ENCODE assay signal across 28 mouse cellular contexts in genomic region chr10:40772266-40772665, GRCm38 (mm10).
DNase-seq lines count a peak whose midpoint lies in the region; ATAC-seq and TF ChIP-seq lines count a peak whose summit lies in the region.
"Had no signal": no experiment of that assay in that cellular context is flagged by ENCODE, and none has a peak within 500 bp of the region (broad histone marks: within the 10 kb centered on the region; RNA-seq: fewer than 3 reads in every experiment).

No protein-coding gene starts in this region.

- 34% methylated on average over 4 of the region's 4 CpGs for WGBS in forebrain, embryonic 12.5 days
- WGBS in forebrain, embryonic 15.5 days, result 22% methylated on average over 4 of the region's 4 CpGs
- 50% methylated on average over 4 of the region's 4 CpGs for WGBS in midbrain, embryonic 11.5 days
- 62% methylated on average over 4 of the region's 4 CpGs for WGBS in midbrain, embryonic 10.5 days
- 24% methylated on average over 4 of the region's 4 CpGs for WGBS in hindbrain, embryonic 15.5 days
- 33% methylated on average over 4 of the region's 4 CpGs for WGBS in midbrain, embryonic 16.5 days
- 69% methylated on average over 4 of the region's 4 CpGs for whole genome bisulfite sequencing in kidney, adult 2 months

- no peak overlapping the region for H3K27ac ChIP-seq in forebrain, embryonic 12.5 days
- no peak overlapping the region for H3K27ac ChIP-seq in forebrain, embryonic 15.5 days (replicated peaks)
- H3K27ac ChIP-seq in midbrain, embryonic 11.5 days (ENCODE audit: low read depth, low read length), result no peak overlapping the region
- no peak overlapping the region for H3K27ac ChIP-seq in midbrain, embryonic 10.5 days (replicated peaks)
- no peak overlapping the region for H3K27ac ChIP-seq in hindbrain, embryonic 15.5 days (replicated peaks)
- H3K27ac ChIP-seq in midbrain, embryonic 16.5 days (ENCODE audit: low read length), result no peak overlapping the region
- no peak overlapping the region for H3K27ac ChIP-seq in kidney, adult 2 months (ENCODE audit: insufficient read depth, low read depth, low read length)
- H3K27ac ChIP-seq: kidney, embryonic 15.5 days; liver, embryonic 15.5 days; stomach, postnatal 0 days had no signal

- TF ChIP-seq POLR2A in kidney, adult 2 months (IDR thresholded peaks at IDR 0.05; ENCODE audit: low read depth, low read length), result no peak

- H3K4me3 ChIP-seq in forebrain, embryonic 12.5 days (replicated peaks), result no peak overlapping the region
- no peak overlapping the region for H3K4me3 ChIP-seq in forebrain, embryonic 15.5 days
- H3K4me3 ChIP-seq in midbrain, embryonic 11.5 days (ENCODE audit: low read depth, low read length), result no peak overlapping the region
- no peak overlapping the region for H3K4me3 ChIP-seq in midbrain, embryonic 10.5 days
- no peak overlapping the region for H3K4me3 ChIP-seq in hindbrain, embryonic 15.5 days
- H3K4me3 ChIP-seq in midbrain, embryonic 16.5 days (ENCODE audit: low read depth, low read length), result no peak overlapping the region
- H3K4me3 ChIP-seq in kidney, adult 2 months (ENCODE audit: insufficient read depth, low read depth, low read length), result no peak overlapping the region
- H3K4me3 ChIP-seq: kidney, embryonic 15.5 days; liver, embryonic 15.5 days had no signal

- DNase-seq in midbrain, embryonic 11.5 days (ENCODE audit: low spot score, missing footprints), result peak; percentile 82
- no peak for DNase-seq in midbrain, embryonic 10.5 days (ENCODE audit: low spot score)
- DNase-seq in kidney, adult 2 months, result no peak
- DNase-seq in MN1 (ENCODE audit: low spot score), result no peak
- DNase-seq: adrenal gland, adult 8-10 months; cerebellum, adult 8-10 months; cerebellum, postnatal 36 days; gastrocnemius, postnatal 25 days; heart, adult 18-20 months; heart, postnatal 36 days; kidney, adult 11 months; kidney, postnatal 25 days; liver; lung, embryonic 14.5 days; lung, postnatal 36 days; spleen, adult 18-20 months; thymus, adult 18-20 months; thymus, postnatal 25 days had no signal

- no peaks in the 10 kb centered on the region for H3K27me3 ChIP-seq in forebrain, embryonic 12.5 days
- H3K27me3 ChIP-seq in forebrain, embryonic 15.5 days, result no peaks in the 10 kb centered on the region
- H3K27me3 ChIP-seq in midbrain, embryonic 11.5 days (ENCODE audit: control insufficient read depth, insufficient read depth, low read length), result no peaks in the 10 kb centered on the region
- no peaks in the 10 kb centered on the region for H3K27me3 ChIP-seq in midbrain, embryonic 10.5 days (ENCODE audit: low read depth, poor library complexity, severe bottlenecking)
- no peaks in the 10 kb centered on the region for H3K27me3 ChIP-seq in hindbrain, embryonic 15.5 days
- H3K27me3 ChIP-seq in midbrain, embryonic 16.5 days (ENCODE audit: control insufficient read depth, insufficient read depth, low read depth, low read length), result no peaks in the 10 kb centered on the region
- H3K27me3 ChIP-seq in kidney, adult 2 months (replicated peaks; ENCODE audit: control insufficient read depth, insufficient read depth, low read length), result no peaks in the 10 kb centered on the region
- H3K27me3 ChIP-seq: CH12.LX; kidney, embryonic 15.5 days; liver, embryonic 15.5 days had no signal

- H3K9ac ChIP-seq in forebrain, embryonic 12.5 days, result no peak overlapping the region
- H3K9ac ChIP-seq in forebrain, embryonic 15.5 days (replicated peaks), result no peak overlapping the region
- H3K9ac ChIP-seq in midbrain, embryonic 11.5 days (ENCODE audit: low read length), result no peak overlapping the region
- H3K9ac ChIP-seq in hindbrain, embryonic 15.5 days, result no peak overlapping the region
- H3K9ac ChIP-seq in midbrain, embryonic 16.5 days (ENCODE audit: low read depth, low read length), result no peak overlapping the region
- H3K9ac ChIP-seq: kidney, embryonic 15.5 days; liver, embryonic 15.5 days; lung, embryonic 14.5 days had no signal

- peaks cover 5% of the 10 kb centered on the region; the same call in 1 of the 2 replicates for H3K4me1 ChIP-seq in forebrain, embryonic 12.5 days
- H3K4me1 ChIP-seq in forebrain, embryonic 15.5 days, result no peaks in the 10 kb centered on the region
- H3K4me1 ChIP-seq in midbrain, embryonic 11.5 days (ENCODE audit: control insufficient read depth, insufficient read depth, low read length), result peaks cover 9% of the 10 kb centered on the region; the same call in 1 of the 2 replicates
- peaks cover 39% of the 10 kb centered on the region for H3K4me1 ChIP-seq in midbrain, embryonic 10.5 days
- H3K4me1 ChIP-seq in hindbrain, embryonic 15.5 days (replicated peaks), result peaks cover 3% of the 10 kb centered on the region; the same call in 1 of the 2 replicates
- H3K4me1 ChIP-seq in midbrain, embryonic 16.5 days (ENCODE audit: control insufficient read depth, insufficient read depth, low read length), result peaks cover 17% of the 10 kb centered on the region
- H3K4me1 ChIP-seq in kidney, adult 2 months (ENCODE audit: control insufficient read depth, insufficient read depth, low read length), result no peaks in the 10 kb centered on the region
- H3K4me1 ChIP-seq: kidney, embryonic 15.5 days; liver, embryonic 15.5 days had no signal

- no peaks in the 10 kb centered on the region for H3K9me3 ChIP-seq in forebrain, embryonic 12.5 days
- H3K9me3 ChIP-seq in forebrain, embryonic 15.5 days, result no peaks in the 10 kb centered on the region
- H3K9me3 ChIP-seq in midbrain, embryonic 11.5 days (ENCODE audit: control insufficient read depth, low read length), result no peaks in the 10 kb centered on the region
- no peaks in the 10 kb centered on the region for H3K9me3 ChIP-seq in midbrain, embryonic 10.5 days (replicated peaks)
- no peaks in the 10 kb centered on the region for H3K9me3 ChIP-seq in hindbrain, embryonic 15.5 days
- no peaks in the 10 kb centered on the region for H3K9me3 ChIP-seq in midbrain, embryonic 16.5 days (replicated peaks; ENCODE audit: control insufficient read depth, low read length, poor library complexity, severe bottlenecking)
- H3K9me3 ChIP-seq: kidney, embryonic 15.5 days; liver, embryonic 15.5 days had no signal

- no peaks in the 10 kb centered on the region for H3K36me3 ChIP-seq in forebrain, embryonic 12.5 days (replicated peaks)
- H3K36me3 ChIP-seq in forebrain, embryonic 15.5 days, result no peaks in the 10 kb centered on the region
- H3K36me3 ChIP-seq in midbrain, embryonic 11.5 days (ENCODE audit: control insufficient read depth, insufficient read depth, low read length), result no peaks in the 10 kb centered on the region
- H3K36me3 ChIP-seq in midbrain, embryonic 10.5 days, result no peaks in the 10 kb centered on the region
- H3K36me3 ChIP-seq in hindbrain, embryonic 15.5 days, result no peaks in the 10 kb centered on the region
- H3K36me3 ChIP-seq in midbrain, embryonic 16.5 days (ENCODE audit: control insufficient read depth, insufficient read depth, low read length), result no peaks in the 10 kb centered on the region
- no peaks in the 10 kb centered on the region for H3K36me3 ChIP-seq in kidney, adult 2 months (ENCODE audit: control insufficient read depth, insufficient read depth, low read length)
- H3K36me3 ChIP-seq: kidney, embryonic 15.5 days; liver, embryonic 15.5 days had no signal

- ATAC-seq in forebrain, embryonic 12.5 days (ENCODE audit: low FRiP score), result peak; percentile 49
- ATAC-seq in forebrain, embryonic 15.5 days (replicated peaks), result no peak
- ATAC-seq in midbrain, embryonic 11.5 days (ENCODE audit: low FRiP score), result no peak
- peak; percentile 65; the same call in 1 of the 2 replicates for ATAC-seq in hindbrain, embryonic 15.5 days (ENCODE audit: low FRiP score, low read depth)
- ATAC-seq in midbrain, embryonic 16.5 days, result peak; percentile 54
- ATAC-seq: inflammation-experienced regulatory T-cells, adult 6 months had no signal

- H3K4me2 ChIP-seq in forebrain, embryonic 12.5 days, result no peak overlapping the region
- no peak overlapping the region for H3K4me2 ChIP-seq in forebrain, embryonic 15.5 days (replicated peaks)
- H3K4me2 ChIP-seq in midbrain, embryonic 11.5 days, result no peak overlapping the region
- H3K4me2 ChIP-seq in hindbrain, embryonic 15.5 days, result no peak overlapping the region
- H3K4me2 ChIP-seq in midbrain, embryonic 16.5 days (ENCODE audit: low read length), result no peak overlapping the region
- H3K4me2 ChIP-seq: heart, embryonic 11.5 days; kidney, embryonic 15.5 days; liver, embryonic 15.5 days; lung, embryonic 14.5 days had no signal

- TF ChIP-seq CTCF in kidney, adult 2 months (conservative IDR thresholded peaks at IDR 0.05; ENCODE audit: insufficient read depth, insufficient read length, low read depth, low read length), result no peak

Comparison
In these comparisons a context has a peak if more than half of its experiments do, and no peak if none do; other contexts are left out.
1. ATAC-seq: peak in forebrain, embryonic 12.5 days (single experiment), hindbrain, embryonic 15.5 days (single experiment) and midbrain, embryonic 16.5 days (single experiment); none in forebrain, embryonic 15.5 days (single experiment) and midbrain, embryonic 11.5 days (single experiment).